Mouse (Mus musculus) liver, adult 2 months (tissue): ENCODE data around the gene Stx11. TPM values are rescaled to one million over a fixed set of nuclear protein-coding genes. Genes with fewer than 3 reads are reported as not detected.

Source experiments
- DNase-seq: peaks from one replicate; pipeline ENCODE4 v3.0.0-alpha.2; 2011; ENCODE audit warnings: low read depth, low spot score; ENCODE audit errors: extremely low read depth
- H3K27ac ChIP-seq: fragments of 200-500 bp; replicated peaks from 2 replicates; pipeline ENCODE4 v1.5.1; 2012; ENCODE audit warnings: low read depth, mild to moderate bottlenecking, control low read depth, inconsistent platforms, low read length; ENCODE audit not compliant: insufficient read depth
- H3K27me3 ChIP-seq: fragments of 200-500 bp; 2 replicates; pipeline ENCODE4 v1.6.1; 2012; ENCODE audit warnings: mild to moderate bottlenecking, moderate library complexity, low read length, inconsistent platforms; ENCODE audit not compliant: control insufficient read depth, insufficient read depth
- H3K36me3 ChIP-seq: fragments of 200-500 bp; 2 replicates; pipeline ENCODE4 v1.6.1; 2012; ENCODE audit warnings: low read length, inconsistent platforms; ENCODE audit not compliant: control insufficient read depth, insufficient read depth
- H3K4me1 ChIP-seq: fragments of 200-500 bp; 2 replicates; pipeline ENCODE4 v1.6.1; 2011; ENCODE audit warnings: low read length; ENCODE audit not compliant: control insufficient read depth, insufficient read depth
- H3K4me3 ChIP-seq: fragments of 200-500 bp; 2 replicates; pipeline ENCODE4 v1.5.1; 2011; ENCODE audit warnings: low read depth, mild to moderate bottlenecking, control low read depth, low read length, moderate library complexity; ENCODE audit not compliant: insufficient read depth
- H3K79me2 ChIP-seq: fragments of 200-500 bp; 2 replicates; pipeline ENCODE4 v1.6.1; 2012; ENCODE audit warnings: inconsistent platforms, mild to moderate bottlenecking, low read length, moderate library complexity; ENCODE audit not compliant: control insufficient read depth, insufficient read depth
- H3K9ac ChIP-seq: fragments of 200-500 bp; 2 replicates; pipeline ENCODE4 v1.6.1; 2012; ENCODE audit warnings: low read depth, mild to moderate bottlenecking, control low read depth, inconsistent platforms, low read length
- CTCF ChIP-seq: fragments of 200-500 bp; IDR thresholded peaks from 2 replicates; pipeline ENCODE4 v1.5.1; 2011; ENCODE audit warnings: low read depth, low read length, control low read depth
- POLR2A ChIP-seq: fragments of 200-500 bp; IDR thresholded peaks from 2 replicates; pipeline ENCODE4 v1.6.1; 2011; ENCODE audit warnings: low read length, control low read depth; ENCODE audit not compliant: insufficient read depth; ENCODE audit errors: extremely low read depth
- WGBS: fragments of 180-500 bp; shearing (Covaris S2); methylation state at CpG from one replicate; pipeline ENCODE4 v1.1.7; 2018; 5-methylcytosine and 5-hydroxymethylcytosine counted together
- polyA plus RNA-seq: library from polyadenylated mRNA; depleted of rRNA; stranded (reverse); fragments of >200 nt; gene quantifications from 2 replicates; pipeline ENCODE4 v1.2.3, GENCODE M21; 2012; rRNA removed
- total RNA-seq: library from RNA; depleted of rRNA; stranded (reverse); fragments of >200 nt; gene quantifications from 2 replicates; pipeline ENCODE4 v1.2.3, GENCODE M21; 2014; rRNA removed

Gene Stx11
- total and polyA plus RNA-seq, 2 experiments = 0.18 to 1.5 TPM

GRCm38 (mm10) chr10:12909179-12909578, 54.9 kb downstream of the Stx11 start:
- 83% methylated on average over 1 of the region's 1 CpGs for WGBS
- Histone ChIP-seq H3K79me2 (no peaks in the 10 kb centered on the region), H3K27ac (no peak overlapping the region), H3K4me3 (no peak overlapping the region), H3K27me3 (no peaks in the 10 kb centered on the region), H3K9ac (no peak overlapping the region), H3K4me1 (no peaks in the 10 kb centered on the region), H3K36me3 (no peaks in the 10 kb centered on the region)
- TF ChIP-seq CTCF = no peak
- no peak for TF ChIP-seq POLR2A
- DNase-seq = no peak

GRCm38 (mm10) chr10:12904140-12904528, 60.0 kb downstream of the Stx11 start:
- H3K4me1 ChIP-seq = no peaks in the 10 kb centered on the region
- H3K27me3 ChIP-seq = no peaks in the 10 kb centered on the region
- no peak for DNase-seq
- 78% methylated on average over 5 of the region's 5 CpGs for WGBS
- H3K9ac ChIP-seq = no peak overlapping the region
- H3K4me3 ChIP-seq = no peak overlapping the region
- no peak for TF ChIP-seq CTCF
- TF ChIP-seq POLR2A = no peak
- H3K36me3 ChIP-seq = no peaks in the 10 kb centered on the region
- H3K79me2 ChIP-seq = no peaks in the 10 kb centered on the region
- no peak overlapping the region for H3K27ac ChIP-seq

GRCm38 (mm10) chr10:12903440-12904139, 60.5 kb downstream of the Stx11 start:
- Histone ChIP-seq H3K9ac (no peak overlapping the region), H3K27me3 (no peaks in the 10 kb centered on the region), H3K4me3 (no peak overlapping the region), H3K36me3 (no peaks in the 10 kb centered on the region), H3K27ac (no peak overlapping the region), H3K79me2 (no peaks in the 10 kb centered on the region), H3K4me1 (no peaks in the 10 kb centered on the region)
- TF ChIP-seq POLR2A (no peak), CTCF (no peak)
- WGBS = 86% methylated on average over 5 of the region's 5 CpGs
- DNase-seq = no peak

GRCm38 (mm10) chr10:12899901-12900300, 64.2 kb downstream of the Stx11 start:
- no peak for DNase-seq
- Histone ChIP-seq H3K9ac (no peak overlapping the region), H3K27ac (no peak overlapping the region), H3K36me3 (no peaks in the 10 kb centered on the region), H3K27me3 (no peaks in the 10 kb centered on the region), H3K4me1 (no peaks in the 10 kb centered on the region), H3K4me3 (no peak overlapping the region), H3K79me2 (no peaks in the 10 kb centered on the region)
- 96% methylated on average over 5 of the region's 5 CpGs for WGBS
- TF ChIP-seq CTCF = no peak

GRCm38 (mm10) chr10:12893339-12893738, 70.8 kb downstream of the Stx11 start:
- Histone ChIP-seq H3K9ac (no peak overlapping the region), H3K79me2 (no peaks in the 10 kb centered on the region), H3K36me3 (no peaks in the 10 kb centered on the region), H3K27me3 (peaks cover 2% of the 10 kb centered on the region; the same call in 1 of the 2 replicates), H3K4me3 (no peak overlapping the region), H3K4me1 (no peaks in the 10 kb centered on the region), H3K27ac (no peak overlapping the region)
- WGBS = over 99% methylated on average over 3 of the region's 3 CpGs
- TF ChIP-seq POLR2A (no peak), CTCF (no peak)
- DNase-seq = no peak

- DNase-seq = no peak
- Histone ChIP-seq H3K27me3 (no peaks in the 10 kb centered on the region), H3K4me1 (no peaks in the 10 kb centered on the region), H3K9ac (no peak overlapping the region), H3K79me2 (no peaks in the 10 kb centered on the region), H3K27ac (no peak overlapping the region), H3K4me3 (no peak overlapping the region), H3K36me3 (no peaks in the 10 kb centered on the region)
- 83% methylated on average over 13 of the region's 13 CpGs for WGBS
- TF ChIP-seq POLR2A = no peak
- no peak for TF ChIP-seq CTCF
These were observed 75.7 kb downstream of the Stx11 start for GRCm38 (mm10) chr10:12888373-12888772.

Other genes with a start within 250 kb of the Stx11 start
- 25.7 and 27.9 TPM in 2 replicates for gene Utrn, start 94.9 kb downstream of the Stx11 start, total RNA-seq
- 5.4 and 5.9 TPM in 2 replicates for gene Utrn, start 94.9 kb downstream of the Stx11 start, polyA plus RNA-seq
- gene Sf3b5, start 41.0 kb upstream of the Stx11 start, total RNA-seq = 7.7 and 7.9 TPM in 2 replicates
- gene Sf3b5, start 41.0 kb upstream of the Stx11 start, polyA plus RNA-seq = 20.1 and 22.0 TPM in 2 replicates
- gene Plagl1, start 96.2 kb upstream of the Stx11 start, total RNA-seq = 0.55 and 2.8 TPM in 2 replicates
- gene Plagl1, start 96.2 kb upstream of the Stx11 start, polyA plus RNA-seq = 0.50 and 1.1 TPM in 2 replicates
- not detected in 2 replicates for gene Zc2hc1b, start 213.7 kb upstream of the Stx11 start, total RNA-seq
- not detected in 2 replicates for gene Zc2hc1b, start 213.7 kb upstream of the Stx11 start, polyA plus RNA-seq
- 6.9 and 8.4 TPM in 2 replicates for gene Ltv1, start 228.9 kb upstream of the Stx11 start, total RNA-seq
- gene Ltv1, start 228.9 kb upstream of the Stx11 start, polyA plus RNA-seq = 6.3 and 7.6 TPM in 2 replicates